Mouse (Mus musculus) liver, embryonic 14.5 days (tissue): ENCODE measurements at regions not wholly inside any gene's neighbourhood (a gene's known extent, or its start where the extent isn't known, plus 50 kb on each side); places are given as distances from the start of the nearest gene placed in this dataset.

Experiments used
- ATAC-seq: fragments of 200-750 bp; cut with Nextera tagmentation; 2 replicates; pipeline ENCODE4 v1.8.0; 2017; ENCODE audit warnings: moderate number of reproducible peaks, mild to moderate bottlenecking, moderate library complexity; ENCODE audit not compliant: insufficient read depth
- DNase-seq, 3 experiments: peaks; one replicate each; pipeline ENCODE4 v3.0.0-alpha.2; 2012 to 2013; ENCODE audit warnings: low read depth in 3 of 3, low spot score in 3 of 3
- H3K27ac ChIP-seq: fragments of 300-500 bp; sonication (generic); 2 replicates; pipeline ENCODE4 v1.5.1; 2014; ENCODE audit warnings: moderate library complexity, mild to moderate bottlenecking, control low read depth, inconsistent platforms
- H3K27me3 ChIP-seq: fragments of 300-500 bp; sonication (generic); 2 replicates; pipeline ENCODE4 v1.6.1; 2014; ENCODE audit warnings: mild to moderate bottlenecking, low read length, moderate library complexity; ENCODE audit not compliant: control insufficient read depth, insufficient read depth
- H3K36me3 ChIP-seq: fragments of 300-500 bp; sonication (generic); replicated peaks from 2 replicates; pipeline ENCODE4 v1.6.1; 2014; ENCODE audit warnings: low read depth; ENCODE audit not compliant: control insufficient read depth, insufficient read depth
- H3K4me1 ChIP-seq, 2 experiments: fragments of 200-500 bp in 1 of 2; fragments of 300-500 bp in 1 of 2; sonication (generic) in 1 of 2; replicated peaks; 2 replicates each; pipeline ENCODE4 v1.6.1; 2012 to 2014; ENCODE audit warnings: antibody characterized with exemption in 1 of 2, inconsistent platforms in 1 of 2, low read length in 1 of 2; ENCODE audit not compliant: control insufficient read depth in 2 of 2, insufficient read depth in 2 of 2
- H3K4me2 ChIP-seq: fragments of 300-500 bp; sonication (generic); 2 replicates; pipeline ENCODE4 v1.6.1; 2014; ENCODE audit warnings: low read depth, mild to moderate bottlenecking, control low read depth, moderate library complexity
- H3K4me3 ChIP-seq, 2 experiments: fragments of 200-500 bp in 1 of 2; fragments of 300-500 bp in 1 of 2; sonication (generic) in 1 of 2; 2 replicates each; pipeline ENCODE4 v1.5.1; 2012 to 2014; ENCODE audit warnings: low read depth in 2 of 2, low read length in 2 of 2, mild to moderate bottlenecking in 2 of 2, control low read depth in 1 of 2, inconsistent platforms in 1 of 2, moderate library complexity in 1 of 2; ENCODE audit not compliant: insufficient read depth in 1 of 2
- H3K9ac ChIP-seq: fragments of 300-500 bp; sonication (generic); replicated peaks from 2 replicates; pipeline ENCODE4 v1.6.1; 2014; ENCODE audit warnings: mild to moderate bottlenecking, control low read depth, moderate library complexity
- H3K9me3 ChIP-seq: fragments of 300-500 bp; sonication (generic); 2 replicates; pipeline ENCODE4 v1.6.1; 2016; ENCODE audit warnings: low read length, mixed read lengths; ENCODE audit not compliant: control insufficient read depth
- CTCF ChIP-seq: IDR thresholded peaks from 2 replicates; pipeline ENCODE4 v1.5.1; 2016; ENCODE audit warnings: antibody characterized with exemption, low read depth, control low read depth
- EP300 ChIP-seq: IDR thresholded peaks from 2 replicates; pipeline ENCODE4 v1.6.1; 2016; ENCODE audit warnings: antibody characterized with exemption, low read depth
- WGBS: fragments of 180-500 bp; shearing (Covaris S2); extraction: QIAGEN DNeasy Blood & Tissue Kit; methylation state at CpG from one replicate; pipeline ENCODE4 v1.1.7; 2014; ENCODE audit not compliant: insufficient replicate concordance; 5-methylcytosine and 5-hydroxymethylcytosine counted together

GRCm38 (mm10) chr4:94186997-94187396 is 369.3 kb upstream of the Gm10306 start:
- TF ChIP-seq CTCF, result no peak
- TF ChIP-seq EP300, result no peak
- WGBS, result 53% methylated on average over 4 of the region's 4 CpGs
- no peaks in the 10 kb centered on the region for H3K27me3 ChIP-seq
- H3K4me1 ChIP-seq, result no peaks in the 10 kb centered on the region
- no peak overlapping the region for H3K4me2 ChIP-seq
- DNase-seq (no peak), ATAC-seq (no peak)
- H3K27ac ChIP-seq, result no peak overlapping the region
- no peaks in the 10 kb centered on the region for H3K9me3 ChIP-seq
- H3K9ac ChIP-seq, result no peak overlapping the region
- no peak overlapping the region for H3K4me3 ChIP-seq
- no peaks in the 10 kb centered on the region for H3K36me3 ChIP-seq

DNA sequence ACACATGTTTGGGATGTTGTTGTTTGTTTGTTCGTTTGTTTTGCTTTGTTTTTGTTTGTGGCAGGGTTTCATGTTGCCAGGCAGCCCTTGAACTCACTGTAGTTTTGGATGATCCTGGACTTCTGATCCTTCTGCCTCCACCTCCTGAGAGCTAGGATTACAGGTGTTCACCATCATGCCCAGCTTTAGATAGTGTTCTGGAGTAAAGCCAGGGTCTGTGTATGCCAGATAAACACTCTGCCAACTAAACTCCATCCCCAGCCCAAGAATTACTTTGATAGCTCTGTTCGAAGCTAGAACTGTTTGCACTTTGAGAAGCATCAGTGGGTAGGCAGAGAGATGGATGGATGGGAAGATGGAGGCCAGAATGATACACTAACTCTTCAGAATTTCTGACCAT is 368.0 kb upstream of the Gm10306 start:
- 37% methylated on average over 2 of the region's 2 CpGs for WGBS
- ATAC-seq, result no peak
- no peak overlapping the region for H3K27ac ChIP-seq
- TF ChIP-seq EP300 (no peak), CTCF (no peak)
- no peak overlapping the region for H3K9ac ChIP-seq
- H3K9me3 ChIP-seq, result no peaks in the 10 kb centered on the region
- H3K4me3 ChIP-seq, result no peak overlapping the region
- no peaks in the 10 kb centered on the region for H3K36me3 ChIP-seq
- no peak for DNase-seq
- H3K4me1 ChIP-seq, result no peaks in the 10 kb centered on the region
- H3K4me2 ChIP-seq, result no peak overlapping the region
- H3K27me3 ChIP-seq, result no peaks in the 10 kb centered on the region

GRCm38 (mm10) chr4:94188888-94189287 is 367.5 kb upstream of the Gm10306 start:
- no peak overlapping the region for H3K4me3 ChIP-seq
- no peaks in the 10 kb centered on the region for H3K9me3 ChIP-seq
- no peaks in the 10 kb centered on the region for H3K27me3 ChIP-seq
- H3K4me1 ChIP-seq, result no peaks in the 10 kb centered on the region
- H3K27ac ChIP-seq, result no peak overlapping the region
- no peak for ATAC-seq
- no peak for TF ChIP-seq CTCF
- no peak for TF ChIP-seq EP300
- no peak overlapping the region for H3K9ac ChIP-seq
- no peak for DNase-seq
- no peaks in the 10 kb centered on the region for H3K36me3 ChIP-seq
- WGBS, result 52% methylated on average over 3 of the region's 3 CpGs
- no peak overlapping the region for H3K4me2 ChIP-seq

GRCm38 (mm10) chr4:94190940-94191339 is 365.4 kb upstream of the Gm10306 start:
- Histone ChIP-seq H3K27me3 (no peaks in the 10 kb centered on the region), H3K36me3 (no peaks in the 10 kb centered on the region), H3K27ac (no peak overlapping the region), H3K4me2 (no peak overlapping the region), H3K9ac (no peak overlapping the region), H3K9me3 (no peaks in the 10 kb centered on the region), H3K4me3 (no peak overlapping the region), H3K4me1 (no peaks in the 10 kb centered on the region)
- WGBS, result 28% methylated on average over 2 of the region's 2 CpGs
- TF ChIP-seq CTCF (no peak), EP300 (no peak)
- DNase-seq, result no peak
- no peak for ATAC-seq

- ATAC-seq (no peak), DNase-seq (no peak)
- WGBS, result 51% methylated on average over 1 of the region's 1 CpGs
- H3K9me3 ChIP-seq, result no peaks in the 10 kb centered on the region
- H3K4me3 ChIP-seq, result no peak overlapping the region
- no peaks in the 10 kb centered on the region for H3K4me1 ChIP-seq
- H3K27me3 ChIP-seq, result no peaks in the 10 kb centered on the region
- H3K27ac ChIP-seq, result no peak overlapping the region
- H3K4me2 ChIP-seq, result no peak overlapping the region
- no peaks in the 10 kb centered on the region for H3K36me3 ChIP-seq
- H3K9ac ChIP-seq, result no peak overlapping the region
- TF ChIP-seq EP300 (no peak), CTCF (no peak)
Measured at GRCm38 (mm10) chr4:94216265-94216664, 340.1 kb upstream of the Gm10306 start.
